Mouse (Mus musculus) forelimb bud, embryonic 11.5 days (tissue): ENCODE data around the gene Lgr4.

ENCODE experiments used
- DNase-seq: peaks from one replicate; pipeline ENCODE4 v3.0.0-alpha.2; 2012; ENCODE audit warnings: low read depth, low spot score

Gene Lgr4

GRCm38 (mm10) chr2:109949519-109949918 is 32.1 kb downstream of the Lgr4 start:
- no peak for DNase-seq

DNA sequence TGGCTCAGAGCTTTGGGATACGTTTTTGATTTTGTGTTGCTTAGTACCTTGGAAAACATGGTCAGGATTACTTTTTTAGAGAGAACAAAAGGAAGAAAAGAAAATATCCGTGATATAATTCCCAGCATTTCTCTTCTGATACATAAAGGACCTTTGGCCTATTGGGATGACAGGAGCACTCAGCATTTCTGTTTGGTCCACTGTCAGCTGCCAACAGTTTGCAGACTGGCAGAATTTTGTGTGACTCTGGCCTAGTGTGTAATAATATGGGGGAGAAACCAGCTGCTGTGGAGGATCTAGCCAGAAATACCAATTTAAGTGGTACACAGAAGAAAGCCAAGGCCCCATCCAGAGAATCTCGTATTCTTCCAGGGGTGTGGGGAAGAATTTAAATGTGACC is 32.9 kb downstream of the Lgr4 start:
- no peak for DNase-seq

- no peak for DNase-seq
Measured at GRCm38 (mm10) chr2:109951050-109951449, 33.6 kb downstream of the Lgr4 start.

DNA sequence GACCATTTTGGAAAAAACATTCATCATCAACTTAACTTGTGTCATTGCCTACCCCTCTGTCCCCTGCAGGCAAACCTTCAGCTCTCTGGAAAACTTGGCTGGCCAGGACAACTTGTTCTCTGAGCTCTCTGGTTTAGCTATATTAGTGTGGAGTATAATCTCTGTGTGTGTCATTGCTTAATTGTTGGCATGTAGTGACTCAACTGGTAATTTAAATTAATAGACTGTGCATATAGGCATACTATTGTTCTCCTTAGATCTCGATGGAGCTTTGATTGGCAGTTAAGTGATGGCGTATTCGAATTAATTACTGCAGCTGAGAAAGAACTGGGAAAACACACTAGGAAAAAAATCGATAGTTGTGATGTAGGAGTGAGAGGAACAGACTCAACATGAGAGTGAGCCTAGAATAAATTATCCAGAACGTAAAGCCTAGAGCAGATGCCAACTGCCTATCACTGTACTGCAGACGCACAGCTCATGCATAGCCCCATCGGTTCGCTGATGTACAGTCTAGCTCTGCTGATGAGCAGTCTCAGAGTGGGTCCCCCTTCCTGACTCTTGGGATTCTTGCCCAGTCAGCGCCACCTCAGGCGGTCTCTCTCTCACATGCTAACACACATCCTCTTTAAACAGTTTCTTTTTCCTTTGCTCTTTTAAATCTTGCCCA is 35.7 kb downstream of the Lgr4 start:
- DNase-seq: no peak

DNA sequence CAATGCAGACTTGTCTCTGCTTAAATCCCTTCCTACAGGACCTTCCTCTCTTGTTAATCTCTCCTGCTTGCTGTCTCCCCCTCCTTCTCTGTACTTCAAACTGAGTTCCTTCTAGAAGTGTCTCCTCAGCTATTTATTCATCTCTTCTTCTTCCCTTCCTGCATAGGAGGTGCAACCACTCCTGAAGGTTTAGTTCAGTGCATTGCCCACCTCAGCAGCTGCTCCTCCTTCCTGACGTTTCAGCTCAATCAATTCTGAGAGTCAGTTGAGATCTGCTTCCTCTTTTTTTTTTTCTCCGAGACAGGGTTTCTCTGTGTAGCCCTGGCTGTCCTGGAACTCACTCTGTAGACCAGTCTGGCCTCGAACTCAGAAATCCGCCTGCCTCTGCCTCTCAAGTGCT is 36.4 kb downstream of the Lgr4 start:
- DNase-seq: no peak

DNA sequence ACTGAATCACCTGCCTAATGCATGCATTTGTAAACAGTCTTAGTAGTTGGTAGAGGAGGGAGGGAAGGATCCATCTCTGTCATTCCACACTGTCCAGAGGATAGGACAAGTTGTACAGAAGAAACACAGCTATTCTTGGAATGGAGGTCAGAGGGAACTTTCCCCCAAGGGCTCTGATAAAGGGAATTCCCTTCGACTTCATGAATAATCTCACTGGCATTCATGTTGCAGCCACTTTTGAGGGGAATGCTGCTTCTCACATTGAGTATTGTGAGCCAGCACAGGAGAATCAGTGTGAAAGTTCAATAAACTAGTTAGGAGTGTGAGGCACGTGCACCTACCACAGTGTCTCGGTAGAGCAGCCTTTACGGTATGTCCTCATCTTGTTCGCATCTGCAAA is 37.6 kb downstream of the Lgr4 start:
- no peak for DNase-seq

GRCm38 (mm10) chr2:109955910-109956309 is 38.5 kb downstream of the Lgr4 start:
- DNase-seq: no peak

DNA sequence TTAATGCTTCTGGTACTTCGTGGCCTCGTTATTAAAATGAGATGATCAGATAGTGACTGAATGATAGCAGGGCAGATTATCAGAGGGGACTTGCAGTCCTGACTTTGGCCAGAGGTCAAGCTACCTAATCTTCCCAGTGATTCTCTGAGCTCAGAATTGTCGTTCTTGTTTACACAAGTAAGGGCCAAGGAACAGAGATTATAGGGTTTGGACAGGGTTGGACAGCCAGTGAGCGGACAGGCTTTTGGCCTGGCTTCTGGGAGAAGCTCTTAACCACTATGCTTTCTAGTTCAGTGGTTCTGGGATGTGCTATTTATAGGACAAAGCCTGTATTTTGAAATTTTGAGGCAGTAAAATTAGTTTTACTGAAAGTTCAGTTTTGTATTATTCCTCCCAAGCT is 39.3 kb downstream of the Lgr4 start:
- DNase-seq: no peak

DNA sequence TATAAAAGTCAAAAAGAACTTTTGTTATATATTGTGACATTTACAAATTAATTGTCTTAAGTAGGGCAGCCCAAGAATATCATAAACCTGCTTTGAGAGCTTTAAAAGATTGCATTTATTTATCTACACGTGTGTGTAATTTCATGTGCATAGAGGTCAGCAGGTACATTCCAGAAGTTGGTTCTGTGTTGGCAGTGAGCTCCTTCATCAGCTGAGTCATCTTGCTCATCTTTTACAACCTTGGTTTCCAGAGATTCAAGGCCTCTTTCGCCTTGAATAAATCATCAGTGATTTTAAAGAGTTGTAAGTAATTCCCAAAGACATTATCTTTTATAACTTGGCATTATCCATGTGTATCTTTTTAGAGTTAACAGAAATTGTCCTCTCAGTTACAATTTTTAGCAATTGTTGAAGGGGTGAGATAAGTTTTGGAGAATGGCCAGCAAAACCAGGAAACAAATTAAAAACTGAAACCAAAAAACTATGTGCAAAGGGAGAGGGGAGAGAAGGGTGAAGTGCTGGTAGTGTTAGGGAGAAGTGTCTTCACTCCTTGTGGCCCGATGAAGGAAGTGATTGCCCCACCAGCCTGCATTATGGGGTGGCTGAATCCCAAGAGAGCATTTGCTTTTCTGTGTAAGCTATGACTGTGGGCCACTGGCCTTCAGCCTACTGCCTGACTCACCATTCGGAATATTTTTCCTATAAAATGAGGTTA is 41.4 kb downstream of the Lgr4 start:
- DNase-seq: no peak

DNA sequence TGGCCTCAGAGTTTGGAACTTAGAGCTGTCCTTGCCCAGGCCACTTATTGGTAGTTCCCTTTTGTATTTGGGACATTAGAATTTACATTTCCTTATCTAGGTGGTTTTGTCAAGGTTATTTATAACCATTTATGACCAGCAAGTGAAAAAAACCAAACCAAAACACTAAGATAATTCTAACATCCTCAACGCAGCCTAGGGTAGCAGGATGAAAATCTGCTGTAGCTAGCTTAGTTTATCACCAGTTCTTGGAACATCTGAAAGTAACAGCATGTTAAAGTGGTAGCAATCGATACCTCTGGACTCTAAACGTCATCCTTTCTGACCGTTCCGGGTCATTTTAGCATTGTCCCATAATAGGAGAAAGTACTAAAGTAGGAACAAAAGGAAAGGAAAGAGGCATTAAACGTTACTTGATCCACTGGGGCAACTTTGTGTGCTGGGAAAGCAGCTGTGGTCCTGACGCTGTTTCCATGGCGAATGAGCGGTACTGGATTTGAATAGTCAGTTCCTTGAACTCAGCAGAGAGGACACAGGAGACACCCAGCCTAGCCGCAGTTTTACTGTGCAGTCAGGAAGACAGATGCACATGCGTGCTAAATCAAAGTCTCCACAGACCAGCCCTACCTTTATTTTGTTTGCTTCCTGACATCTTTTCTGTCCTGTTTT is 42.1 kb downstream of the Lgr4 start:
- peak; percentile 28 for DNase-seq

DNA sequence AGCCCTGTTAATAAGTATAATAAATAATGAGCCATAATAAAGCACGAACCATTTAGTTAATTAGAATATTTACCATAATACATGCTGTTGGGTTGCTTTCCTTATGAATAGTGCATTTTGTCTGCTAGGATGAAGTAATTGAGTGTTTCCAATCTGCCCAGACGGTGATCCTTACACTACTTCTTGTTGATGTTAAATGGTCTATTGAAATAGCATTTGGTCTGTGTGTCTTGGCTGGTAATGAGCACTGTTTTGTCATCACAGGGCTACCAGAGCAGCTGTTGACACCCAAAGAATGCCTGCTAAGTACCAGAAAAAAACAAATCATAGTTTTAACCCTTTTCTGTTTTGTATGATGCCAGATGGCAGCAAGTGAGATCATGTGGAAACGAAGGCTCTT is 42.8 kb downstream of the Lgr4 start:
- DNase-seq: no peak

DNA sequence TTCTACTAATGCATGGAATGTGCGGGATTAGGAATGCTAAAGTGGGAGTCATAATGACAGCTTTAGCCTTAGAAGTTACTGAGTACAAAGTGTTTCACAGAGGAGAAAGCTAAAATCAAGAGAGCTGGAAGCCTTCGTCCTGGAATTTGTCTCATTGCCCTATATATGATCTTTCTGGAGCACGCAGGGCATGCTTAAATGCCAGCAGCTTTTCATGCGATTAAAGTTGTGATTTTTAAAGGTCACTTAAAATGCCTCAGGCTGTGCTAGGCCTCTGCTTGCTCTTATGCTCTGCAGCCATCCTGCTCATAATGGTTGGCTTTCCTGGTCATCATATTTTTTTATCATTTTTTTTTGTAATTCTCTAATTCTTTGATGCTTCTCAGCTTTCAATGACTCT is 43.7 kb downstream of the Lgr4 start:
- no peak for DNase-seq

DNA sequence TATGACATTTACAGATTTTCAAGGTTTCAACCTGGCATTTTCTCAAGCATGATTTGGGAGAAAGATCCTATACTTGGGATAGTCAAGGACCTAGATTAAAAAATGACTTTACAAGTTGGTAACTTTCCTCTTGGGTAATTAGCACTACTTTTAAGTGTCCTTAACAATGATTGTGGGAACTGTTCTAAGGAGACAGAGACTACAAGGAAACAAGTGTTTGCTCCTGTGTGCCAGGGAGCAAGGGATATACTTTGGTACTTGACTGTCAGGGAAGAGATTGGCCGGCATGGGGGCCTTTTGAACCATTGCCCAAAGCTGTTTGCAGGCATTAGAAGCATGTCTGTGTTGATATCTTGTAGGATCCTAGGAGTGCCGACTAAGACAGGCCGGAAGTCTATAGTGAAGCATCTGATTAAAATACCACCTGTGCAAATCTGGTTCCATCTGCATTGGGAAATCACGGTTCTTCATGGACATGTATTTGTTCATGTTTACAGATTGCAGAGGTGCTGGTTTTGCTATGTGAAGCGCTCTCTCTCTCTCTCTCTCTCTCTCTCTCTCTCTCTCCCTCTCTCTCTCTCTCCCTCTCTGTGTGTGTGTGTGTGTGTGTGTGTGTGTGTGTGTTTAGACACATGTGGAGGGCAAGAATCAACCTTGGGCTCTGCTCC is 46.3 kb downstream of the Lgr4 start:
- DNase-seq: no peak

GRCm38 (mm10) chr2:109965753-109966420 is 48.4 kb downstream of the Lgr4 start:
- no peak for DNase-seq

- DNase-seq: no peak
Measured at GRCm38 (mm10) chr2:109966863-109967262, 49.4 kb downstream of the Lgr4 start.

GRCm38 (mm10) chr2:109969381-109969780 is 51.9 kb downstream of the Lgr4 start:
- no peak for DNase-seq

- no peak for DNase-seq
Measured at GRCm38 (mm10) chr2:109969926-109970532, 52.6 kb downstream of the Lgr4 start.

- DNase-seq: no peak
Measured at GRCm38 (mm10) chr2:109970744-109971410, 53.4 kb downstream of the Lgr4 start.

DNA sequence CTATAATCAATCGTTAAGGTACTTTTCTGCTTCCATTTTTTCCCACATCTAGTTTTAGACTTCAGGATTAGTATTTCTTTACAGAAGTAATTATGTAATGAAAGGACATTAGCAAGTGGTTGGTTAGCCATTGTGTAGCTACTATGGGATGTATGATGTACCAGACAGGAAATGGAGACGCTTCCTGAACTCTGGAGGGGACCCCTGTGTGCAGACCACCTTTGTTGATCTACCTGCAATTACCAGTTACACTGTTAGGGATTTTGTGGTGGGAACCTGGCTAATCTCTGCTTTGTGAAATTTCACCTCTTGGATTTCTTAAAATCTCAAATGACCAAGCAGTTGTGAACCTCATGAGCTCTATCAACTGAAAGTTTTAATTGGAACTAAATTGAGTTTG is 54.9 kb downstream of the Lgr4 start:
- no peak for DNase-seq

- DNase-seq: no peak
Measured at GRCm38 (mm10) chr2:109972922-109973321, 55.5 kb downstream of the Lgr4 start.

DNA sequence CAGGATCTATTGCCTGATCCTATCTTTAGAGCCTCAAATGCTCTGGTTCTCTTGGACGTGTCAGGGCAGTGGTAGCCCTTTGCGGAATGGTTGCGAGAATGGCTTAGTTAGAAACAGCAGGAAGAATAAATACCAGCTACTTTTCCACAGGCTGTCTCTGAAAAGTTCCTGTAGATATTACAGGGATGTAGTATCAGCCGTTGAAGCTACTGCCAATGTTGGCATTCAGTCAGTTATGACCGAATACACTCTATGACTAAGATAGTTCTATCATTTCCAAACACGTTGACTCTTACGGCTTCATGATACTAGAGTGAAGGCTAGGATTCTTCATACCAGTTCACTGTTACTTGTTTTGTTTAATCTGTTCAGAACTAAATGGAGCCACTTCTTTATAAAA is 57.4 kb downstream of the Lgr4 start:
- DNase-seq: no peak
